Mouse (Mus musculus): ENCODE measurements at regions not wholly inside any gene's neighbourhood (a gene's known extent, or its start where the extent isn't known, plus 50 kb on each side); places are given as distances from the start of the nearest gene placed in this dataset.

DNA sequence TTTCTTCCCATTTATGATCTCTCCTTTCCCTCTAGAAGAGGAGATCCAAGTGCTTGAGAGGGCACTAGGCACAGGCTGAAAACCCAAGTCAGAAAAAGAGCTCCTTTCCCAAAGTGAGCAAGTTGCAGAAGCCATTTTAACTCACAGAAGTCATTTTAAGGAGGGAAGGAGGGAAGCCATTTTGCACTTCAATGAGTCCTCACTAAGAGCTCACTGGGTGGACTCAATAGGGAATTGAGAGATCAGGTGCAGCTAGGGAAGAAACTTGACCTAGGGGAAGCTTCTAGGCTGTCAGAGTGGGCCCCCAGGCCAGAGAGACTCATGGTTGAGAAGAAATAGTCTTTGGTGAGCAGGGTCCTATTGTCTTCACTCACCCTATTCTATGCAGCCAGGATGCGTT, 363.5 kb upstream of the Nrp1 start:
- TF ChIP-seq CTCF (IDR thresholded peaks at IDR 0.05; ENCODE audit: borderline replicate concordance, insufficient read depth, low read length), result no peak
- no peak for TF ChIP-seq POLR2A (IDR thresholded peaks at IDR 0.05; ENCODE audit: low read depth, low read length)
